Mouse (Mus musculus) liver, embryonic 16.5 days (tissue): ENCODE results near the gene Glcci1. TPM values are rescaled to one million over a fixed set of nuclear protein-coding genes. Genes with fewer than 3 reads are reported as not detected.
A peak's percentile ranks its signal among the peaks of the same experiment; 100 is the strongest.

Experiments
- ATAC-seq: fragments of 200-750 bp; cut with Nextera tagmentation; 2 replicates; pipeline ENCODE4 v1.8.0; 2017; ENCODE audit warnings: low read depth, mild to moderate bottlenecking, moderate number of reproducible peaks, moderate library complexity
- H3K27ac ChIP-seq: fragments of 300-500 bp; sonication (generic); 2 replicates; pipeline ENCODE4 v1.5.1; 2014; ENCODE audit warnings: mild to moderate bottlenecking, low read length
- H3K27me3 ChIP-seq: fragments of 300-500 bp; sonication (generic); 2 replicates; pipeline ENCODE4 v1.6.1; 2014; ENCODE audit warnings: low read depth, low read length, mixed read lengths; ENCODE audit not compliant: control insufficient read depth, insufficient read depth
- H3K36me3 ChIP-seq: fragments of 300-500 bp; sonication (generic); 2 replicates; pipeline ENCODE4 v1.6.1; 2014; ENCODE audit warnings: mild to moderate bottlenecking; ENCODE audit not compliant: control insufficient read depth, insufficient read depth
- H3K4me1 ChIP-seq: fragments of 300-500 bp; sonication (generic); 2 replicates; pipeline ENCODE4 v1.6.1; 2014; ENCODE audit warnings: low read depth, low read length, mixed read lengths; ENCODE audit not compliant: control insufficient read depth
- H3K4me2 ChIP-seq: fragments of 300-500 bp; sonication (generic); 2 replicates; pipeline ENCODE4 v1.6.1; 2014; ENCODE audit warnings: low read depth, low read length, mixed read lengths
- H3K4me3 ChIP-seq: fragments of 300-500 bp; sonication (generic); 2 replicates; pipeline ENCODE4 v1.5.1; 2014; ENCODE audit warnings: low read depth, mild to moderate bottlenecking, low read length
- H3K9ac ChIP-seq: fragments of 300-500 bp; sonication (generic); 2 replicates; pipeline ENCODE4 v1.6.1; 2014; ENCODE audit warnings: low read depth, low read length
- H3K9me3 ChIP-seq: fragments of 300-500 bp; sonication (generic); replicated peaks from 2 replicates; pipeline ENCODE4 v1.6.1; 2016; ENCODE audit warnings: low read length; ENCODE audit not compliant: control insufficient read depth
- WGBS: fragments of 180-500 bp; shearing (Covaris S2); extraction: QIAGEN DNeasy Blood & Tissue Kit; methylation state at CpG from one replicate; pipeline ENCODE4 v1.1.7; 2014; ENCODE audit not compliant: insufficient replicate concordance; 5-methylcytosine and 5-hydroxymethylcytosine counted together
- polyA plus RNA-seq: library from polyadenylated mRNA; unstranded; fragments of >200 nt; fragmentation: Nextera tagmentation; extraction: Ambion mirVana; gene quantifications from 2 replicates; pipeline ENCODE4 v1.2.1, GENCODE M21; 2015

The Glcci1 gene
- polyA plus RNA-seq, result 1.0 and 1.2 TPM in 2 replicates

GRCm38 (mm10) chr6:8509551-8509950 is at the start of gene Glcci1:
Gene Glcci1 (plus strand): TSS chr6:8509600.
- Histone ChIP-seq H3K27me3 (no peaks in the 10 kb centered on the region), H3K36me3 (no peaks in the 10 kb centered on the region), H3K9me3 (no peaks in the 10 kb centered on the region), H3K4me2 (peak within 1 kb of the TSS; percentile 95), H3K4me1 (peaks cover 20% of the 10 kb centered on the region), H3K9ac (peak within 1 kb of the TSS; percentile 86), H3K27ac (peak within 1 kb of the TSS; percentile 99), H3K4me3 (peak within 1 kb of the TSS; percentile 95)
- WGBS, result 0% methylated on average over 39 of the region's 69 CpGs
- ATAC-seq, result peak; percentile 75

- H3K36me3 ChIP-seq, result no peaks in the 10 kb centered on the region
- H3K4me2 ChIP-seq, result no peak overlapping the region
- H3K9ac ChIP-seq, result no peak overlapping the region
- H3K9me3 ChIP-seq, result no peaks in the 10 kb centered on the region
- no peaks in the 10 kb centered on the region for H3K27me3 ChIP-seq
- H3K4me1 ChIP-seq, result no peaks in the 10 kb centered on the region
- 83% methylated on average over 2 of the region's 2 CpGs for whole genome bisulfite sequencing
- ATAC-seq, result no peak
- H3K27ac ChIP-seq, result no peak overlapping the region
- H3K4me3 ChIP-seq, result no peak overlapping the region
Observed at GRCm38 (mm10) chr6:8462447-8462846, 47.0 kb upstream of the Glcci1 start.

- H3K27ac ChIP-seq, result no peak overlapping the region
- H3K9ac ChIP-seq, result no peak overlapping the region
- no peaks in the 10 kb centered on the region for H3K36me3 ChIP-seq
- ATAC-seq, result no peak
- no peaks in the 10 kb centered on the region for H3K4me1 ChIP-seq
- 74% methylated on average over 1 of the region's 1 CpGs for WGBS
- H3K4me3 ChIP-seq, result no peak overlapping the region
- H3K27me3 ChIP-seq, result no peaks in the 10 kb centered on the region
- no peak overlapping the region for H3K4me2 ChIP-seq
- no peaks in the 10 kb centered on the region for H3K9me3 ChIP-seq
Observed at GRCm38 (mm10) chr6:8465388-8465787, 44.0 kb upstream of the Glcci1 start.

DNA sequence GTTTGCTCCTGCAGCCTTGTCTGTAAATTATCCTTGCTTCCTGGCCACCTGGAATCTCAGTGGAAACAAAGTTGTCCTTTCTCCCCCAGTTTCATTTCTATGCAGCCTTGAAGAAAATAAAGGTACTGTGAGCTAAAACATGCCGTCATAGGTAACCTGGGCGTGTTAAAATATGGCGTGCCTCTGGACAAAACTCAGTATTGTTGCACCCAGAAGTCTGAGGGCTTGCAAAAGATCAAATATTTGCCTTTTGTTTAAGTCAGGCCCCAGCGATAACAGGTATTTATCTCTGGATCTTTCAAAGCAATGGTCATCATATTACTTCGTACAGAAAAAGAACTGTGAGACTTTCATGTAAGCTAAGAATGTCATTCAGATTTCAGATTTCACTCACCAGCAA is 43.4 kb upstream of the Glcci1 start:
- H3K4me1 ChIP-seq, result no peaks in the 10 kb centered on the region
- H3K9ac ChIP-seq, result no peak overlapping the region
- no peaks in the 10 kb centered on the region for H3K9me3 ChIP-seq
- H3K27ac ChIP-seq, result no peak overlapping the region
- H3K27me3 ChIP-seq, result no peaks in the 10 kb centered on the region
- no peak overlapping the region for H3K4me3 ChIP-seq
- no peak overlapping the region for H3K4me2 ChIP-seq
- WGBS, result 61% methylated on average over 5 of the region's 5 CpGs
- no peak for ATAC-seq
- H3K36me3 ChIP-seq, result no peaks in the 10 kb centered on the region

DNA sequence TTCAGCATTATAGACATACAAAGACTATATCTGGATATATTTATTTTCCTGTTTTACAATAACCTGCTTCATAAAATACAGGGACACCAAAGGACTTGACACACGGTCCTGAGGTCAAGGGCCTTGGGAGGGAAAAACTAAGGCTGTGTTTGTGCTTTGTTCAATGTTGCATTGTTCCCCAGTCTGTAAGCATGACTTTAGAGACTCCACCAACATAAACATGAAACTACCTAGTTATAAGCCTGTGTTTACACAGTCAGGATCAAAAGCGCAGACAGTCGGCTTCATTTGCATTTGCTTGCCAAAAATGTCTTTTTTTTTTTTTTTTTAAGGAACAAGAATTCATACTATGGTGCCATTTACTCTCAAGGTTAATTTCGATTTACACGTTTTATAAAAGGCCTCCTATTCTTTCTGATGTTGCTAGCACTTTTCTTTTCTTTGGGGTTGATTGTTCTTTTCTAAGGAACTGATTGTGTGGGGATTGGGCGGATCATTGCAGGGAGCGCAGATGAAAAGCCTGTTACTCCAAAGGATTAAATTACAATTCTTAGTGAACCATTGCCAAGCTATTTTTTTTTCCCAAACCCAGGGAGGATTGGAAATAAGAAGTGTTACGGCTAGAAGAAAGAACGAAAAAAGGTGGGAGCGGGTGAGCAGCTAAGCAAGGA is 41.6 kb upstream of the Glcci1 start:
- no peak overlapping the region for H3K4me3 ChIP-seq
- no peak overlapping the region for H3K27ac ChIP-seq
- WGBS, result 71% methylated on average over 10 of the region's 10 CpGs
- ATAC-seq, result no peak
- H3K4me1 ChIP-seq, result no peaks in the 10 kb centered on the region
- no peak overlapping the region for H3K4me2 ChIP-seq
- no peak overlapping the region for H3K9ac ChIP-seq
- H3K9me3 ChIP-seq, result no peaks in the 10 kb centered on the region
- no peaks in the 10 kb centered on the region for H3K27me3 ChIP-seq
- H3K36me3 ChIP-seq, result no peaks in the 10 kb centered on the region

GRCm38 (mm10) chr6:8469918-8470317 is 39.5 kb upstream of the Glcci1 start:
- no peaks in the 10 kb centered on the region for H3K9me3 ChIP-seq
- no peak overlapping the region for H3K4me3 ChIP-seq
- WGBS, result 74% methylated on average over 3 of the region's 3 CpGs
- no peak overlapping the region for H3K27ac ChIP-seq
- no peaks in the 10 kb centered on the region for H3K4me1 ChIP-seq
- no peaks in the 10 kb centered on the region for H3K36me3 ChIP-seq
- H3K4me2 ChIP-seq, result no peak overlapping the region
- no peaks in the 10 kb centered on the region for H3K27me3 ChIP-seq
- H3K9ac ChIP-seq, result no peak overlapping the region
- ATAC-seq, result no peak

DNA sequence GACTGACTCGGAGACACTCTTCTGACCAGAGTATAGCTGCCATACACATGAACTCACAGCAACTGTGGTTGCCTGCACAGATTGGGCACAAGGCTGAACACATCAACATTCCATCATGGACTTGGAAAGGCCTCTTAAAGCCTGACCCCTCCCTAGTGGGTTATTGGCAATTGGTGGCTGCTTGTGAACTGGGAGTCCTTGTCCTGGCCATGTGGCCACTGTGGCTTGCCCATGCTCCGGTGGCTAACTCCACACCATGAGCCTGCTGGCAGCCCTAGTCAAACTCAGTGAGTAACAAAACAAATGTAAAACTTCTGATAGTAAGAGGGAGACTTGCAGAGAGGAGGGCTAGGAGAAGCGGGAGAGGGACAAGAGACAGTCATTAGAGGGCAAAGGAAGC is 37.3 kb upstream of the Glcci1 start:
- no peak overlapping the region for H3K4me3 ChIP-seq
- H3K4me2 ChIP-seq, result no peak overlapping the region
- ATAC-seq, result no peak
- H3K9me3 ChIP-seq, result no peaks in the 10 kb centered on the region
- no peak overlapping the region for H3K9ac ChIP-seq
- H3K27me3 ChIP-seq, result no peaks in the 10 kb centered on the region
- no peaks in the 10 kb centered on the region for H3K4me1 ChIP-seq
- no peaks in the 10 kb centered on the region for H3K36me3 ChIP-seq
- WGBS, result 65% methylated on average over 3 of the region's 3 CpGs
- H3K27ac ChIP-seq, result no peak overlapping the region

- ATAC-seq, result 0 out of 2 replicates have a peak, but pooled peaks have one; percentile 16
- Histone ChIP-seq H3K9ac (no peak overlapping the region), H3K9me3 (no peaks in the 10 kb centered on the region), H3K4me2 (no peak overlapping the region), H3K4me1 (no peaks in the 10 kb centered on the region), H3K27ac (no peak overlapping the region), H3K36me3 (no peaks in the 10 kb centered on the region), H3K27me3 (no peaks in the 10 kb centered on the region), H3K4me3 (no peak overlapping the region)
- 34% methylated on average over 5 of the region's 5 CpGs for WGBS
Observed at GRCm38 (mm10) chr6:8472915-8473314, 36.5 kb upstream of the Glcci1 start.

DNA sequence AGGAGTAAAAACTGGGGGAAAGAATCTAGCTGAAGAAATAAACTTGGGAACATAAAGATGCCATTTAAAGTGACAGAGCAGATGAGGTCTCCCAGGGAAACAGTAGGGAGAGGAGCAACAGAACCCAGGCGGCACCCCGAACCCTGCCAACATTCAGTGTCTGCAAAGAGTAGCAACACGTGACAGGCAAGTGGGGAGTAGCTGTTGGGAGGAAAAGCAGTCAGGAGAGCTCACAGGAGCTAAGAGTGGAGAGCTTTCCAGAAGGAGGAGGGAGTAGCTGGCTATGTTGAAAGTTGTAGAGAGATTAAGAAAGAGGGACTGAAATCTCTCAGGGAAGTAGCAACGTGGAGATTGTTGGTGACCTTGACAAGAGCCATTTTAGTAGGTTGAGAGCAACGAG is 35.9 kb upstream of the Glcci1 start:
- WGBS, result 49% methylated on average over 5 of the region's 5 CpGs
- H3K36me3 ChIP-seq, result no peaks in the 10 kb centered on the region
- no peak overlapping the region for H3K4me2 ChIP-seq
- no peaks in the 10 kb centered on the region for H3K9me3 ChIP-seq
- no peaks in the 10 kb centered on the region for H3K27me3 ChIP-seq
- no peak overlapping the region for H3K27ac ChIP-seq
- no peak overlapping the region for H3K4me3 ChIP-seq
- H3K9ac ChIP-seq, result no peak overlapping the region
- no peak for ATAC-seq
- H3K4me1 ChIP-seq, result no peaks in the 10 kb centered on the region
